Mouse (Mus musculus): ENCODE data around the gene Polm. TPM values are rescaled to one million over a fixed set of nuclear protein-coding genes. Genes with fewer than 3 reads are reported as not detected.

The Polm gene
- 0.37 TPM for polyA plus RNA-seq (2014; fragmentation: Illumina TruSeq; extraction: RNeasy Lipid Tissue Mini Kit (QIAGEN cat#74804))

GRCm38 (mm10) chr11:5837251-5838246 is at the start of gene Polm:
TSS of gene Polm (minus strand) at chr11:5838016.

GRCm38 (mm10) chr11:5877921-5878526 is 40.2 kb upstream of the Polm start, which contains the start of gene Pold2:
TSS of gene Pold2 (minus strand) at chr11:5878292.

DNA sequence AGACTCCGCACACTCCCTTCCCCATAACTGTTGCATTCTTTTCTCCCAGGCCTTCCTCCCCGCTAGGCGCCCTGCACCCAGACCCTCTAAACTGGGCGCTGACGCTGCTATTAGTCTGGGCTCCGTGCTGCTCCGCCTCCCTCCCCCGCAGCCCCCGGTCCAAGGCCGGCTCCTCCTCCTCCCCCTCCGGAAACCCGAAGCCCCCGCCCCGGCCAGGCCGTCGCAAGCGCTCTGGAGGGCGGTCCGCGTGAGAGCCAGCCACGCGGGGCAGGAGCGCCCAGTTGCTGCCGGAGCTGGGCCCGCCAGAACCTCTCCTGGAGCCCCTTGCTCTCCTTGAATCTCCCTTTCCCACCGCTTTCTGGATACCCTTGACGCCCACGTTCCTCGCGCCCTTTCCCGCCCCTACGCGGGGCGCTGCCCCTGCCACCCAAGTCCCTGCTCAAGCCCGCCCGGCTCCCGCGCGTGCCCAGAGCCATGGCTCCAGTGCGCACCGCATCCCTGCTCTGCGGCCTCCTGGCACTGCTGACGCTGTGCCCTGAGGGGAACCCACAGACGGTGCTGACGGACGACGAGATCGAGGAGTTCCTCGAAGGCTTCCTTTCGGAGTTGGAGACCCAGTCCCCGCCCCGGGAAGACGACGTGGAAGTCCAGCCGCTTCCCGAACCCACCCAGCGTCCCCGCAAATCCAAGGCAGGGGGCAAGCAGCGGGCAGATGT is 24.0 kb upstream of the Polm start, which contains the start of gene Aebp1:
Gene Aebp1, plus strand, starts transcription at position 270 of the 716 bp plus-strand sequence.

DNA sequence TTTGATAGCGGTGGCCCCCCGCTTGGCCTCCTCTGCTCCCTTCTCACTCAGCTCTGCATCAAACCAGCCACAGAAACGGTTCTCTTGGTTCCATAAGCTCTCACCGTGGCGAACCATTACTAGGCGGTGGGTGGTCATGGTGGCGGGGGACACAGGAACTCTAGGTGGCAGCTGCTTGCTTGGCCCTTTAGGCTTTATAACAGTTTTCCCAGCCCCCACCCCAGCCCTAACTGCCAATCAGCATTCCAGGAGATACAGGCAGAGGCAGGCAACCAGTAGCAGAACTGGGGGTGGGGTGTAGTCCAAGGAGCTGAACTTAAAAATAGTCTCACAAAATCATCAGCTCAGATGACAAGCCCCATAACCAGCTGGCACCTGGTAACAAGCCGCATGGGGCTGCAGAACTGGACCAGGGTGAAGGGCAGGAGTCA is 34.2 kb downstream of the Polm start, which contains the start of gene Pgam2:
Gene Pgam2, minus strand, starts transcription at position 183 of the 431 bp plus-strand sequence.

GRCm38 (mm10) chr11:5788056-5789014 is 49.5 kb downstream of the Polm start, which contains the start of gene Dbnl:
TSS of gene Dbnl (plus strand) at chr11:5788488.

Other genes with a start within 250 kb of the Polm start
- 5.3 TPM for gene Mrps24, start 122.3 kb downstream of the Polm start, polyA plus RNA-seq (2014; fragmentation: Illumina TruSeq; extraction: RNeasy Lipid Tissue Mini Kit (QIAGEN cat#74804))
- gene Urgcp, start 75.6 kb downstream of the Polm start, polyA plus RNA-seq (2014; fragmentation: Illumina TruSeq; extraction: RNeasy Lipid Tissue Mini Kit (QIAGEN cat#74804)) = 5.2 TPM
- 2.4 TPM for gene Dbnl, start 49.5 kb downstream of the Polm start, polyA plus RNA-seq (2014; fragmentation: Illumina TruSeq; extraction: RNeasy Lipid Tissue Mini Kit (QIAGEN cat#74804))
- not detected for gene Pgam2, start 34.3 kb downstream of the Polm start, polyA plus RNA-seq (2014; fragmentation: Illumina TruSeq; extraction: RNeasy Lipid Tissue Mini Kit (QIAGEN cat#74804))
- 13.1 TPM for gene Aebp1, start 23.9 kb upstream of the Polm start, polyA plus RNA-seq (2014; fragmentation: Illumina TruSeq; extraction: RNeasy Lipid Tissue Mini Kit (QIAGEN cat#74804))
- 0.46 TPM for gene Pold2, start 40.3 kb upstream of the Polm start, polyA plus RNA-seq (2014; fragmentation: Illumina TruSeq; extraction: RNeasy Lipid Tissue Mini Kit (QIAGEN cat#74804))
- not detected for gene Myl7, start 60.8 kb upstream of the Polm start, polyA plus RNA-seq (2014; fragmentation: Illumina TruSeq; extraction: RNeasy Lipid Tissue Mini Kit (QIAGEN cat#74804))
- not detected for gene Gck, start 112.1 kb upstream of the Polm start, polyA plus RNA-seq (2014; fragmentation: Illumina TruSeq; extraction: RNeasy Lipid Tissue Mini Kit (QIAGEN cat#74804))
- gene Ykt6, start 117.7 kb upstream of the Polm start, polyA plus RNA-seq (2014; fragmentation: Illumina TruSeq; extraction: RNeasy Lipid Tissue Mini Kit (QIAGEN cat#74804)) = 40.7 TPM
- 0.17 TPM for gene Camk2b, start 228.3 kb upstream of the Polm start, polyA plus RNA-seq (2014; fragmentation: Illumina TruSeq; extraction: RNeasy Lipid Tissue Mini Kit (QIAGEN cat#74804))